Mouse (Mus musculus): ENCODE data around the gene Pnisr.

- TF ChIP-seq CTCF (IDR thresholded peaks at IDR 0.05; ENCODE audit: borderline replicate concordance, insufficient read depth, low read length), result no peak
- TF ChIP-seq POLR2A (IDR thresholded peaks at IDR 0.05; ENCODE audit: low read depth, low read length), result no peak
Observed at GRCm38 (mm10) chr4:21807204-21807603, 40.2 kb upstream of the Pnisr start.
